Mouse (Mus musculus): ENCODE measurements at regions not wholly inside any gene's neighbourhood (a gene's known extent, or its start where the extent isn't known, plus 50 kb on each side); places are given as distances from the start of the nearest gene placed in this dataset.

DNA sequence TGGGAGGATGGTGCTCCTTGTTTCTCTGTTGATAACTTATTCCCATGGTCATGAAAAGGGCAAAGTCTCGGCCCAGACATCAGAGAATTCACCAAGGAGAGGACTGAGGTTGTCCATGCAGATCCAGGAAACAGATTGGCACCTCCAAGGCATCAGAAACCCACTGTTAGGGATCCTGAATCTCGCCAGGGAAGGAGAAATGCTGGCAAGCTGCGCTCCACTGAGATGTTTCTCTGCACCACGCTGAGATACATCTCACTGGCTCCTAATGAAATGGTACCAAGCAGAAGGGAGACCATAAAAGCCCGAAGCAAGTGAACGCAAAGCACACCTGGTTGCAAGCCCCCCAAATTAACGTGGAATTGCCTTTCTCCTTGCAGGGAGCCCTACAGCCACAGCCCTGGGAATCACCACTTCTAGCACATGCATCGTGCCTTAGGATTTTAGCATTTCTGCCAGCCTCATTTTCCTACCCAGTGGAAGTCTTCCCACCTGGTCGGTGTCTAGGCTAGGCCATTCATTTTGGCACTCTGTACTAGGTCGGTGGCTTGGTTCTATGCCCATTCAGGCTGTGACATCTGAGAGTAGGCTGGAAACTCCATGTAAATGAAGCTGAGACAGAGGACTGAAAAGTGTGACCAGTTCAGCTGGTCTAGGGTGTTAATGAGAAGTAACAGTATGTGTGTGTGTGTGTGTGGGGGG, 336.3 kb downstream of the Mex3b start:
- TF ChIP-seq CTCF (IDR thresholded peaks at IDR 0.05; ENCODE audit: control insufficient read depth, insufficient read depth, low read length) (no peak), POLR2A (IDR thresholded peaks at IDR 0.05; ENCODE audit: borderline replicate concordance, control insufficient read depth, low read depth, low read length) (no peak)

Measured in bone marrow, adult 2 months (tissue).